Mouse (Mus musculus): ENCODE measurements around the gene Apobec3.

The Apobec3 gene

GRCm38 (mm10) chr15:79951226-79951625 lies 59.8 kb downstream of the Apobec3 start:
- DNase-seq (ENCODE audit: low spot score): no peak

- DNase-seq (ENCODE audit: low spot score): no peak
These were observed 60.5 kb downstream of the Apobec3 start for GRCm38 (mm10) chr15:79951730-79952503.

- DNase-seq (ENCODE audit: low spot score): no peak
These were observed 61.2 kb downstream of the Apobec3 start for GRCm38 (mm10) chr15:79952504-79953231.

- DNase-seq (ENCODE audit: low spot score): no peak
These were observed 62.0 kb downstream of the Apobec3 start for GRCm38 (mm10) chr15:79953470-79953869.

- DNase-seq (ENCODE audit: low spot score): no peak
These were observed 65.1 kb downstream of the Apobec3 start for GRCm38 (mm10) chr15:79956559-79956958.

- no peak for DNase-seq (ENCODE audit: low spot score)
These were observed 67.0 kb downstream of the Apobec3 start for GRCm38 (mm10) chr15:79958418-79958817.

GRCm38 (mm10) chr15:79961366-79961921 lies 70.0 kb downstream of the Apobec3 start:
- DNase-seq (ENCODE audit: low spot score): no peak

GRCm38 (mm10) chr15:79962661-79963060 lies 71.2 kb downstream of the Apobec3 start:
- no peak for DNase-seq (ENCODE audit: low spot score)

- DNase-seq (ENCODE audit: low spot score): no peak
These were observed 72.9 kb downstream of the Apobec3 start for GRCm38 (mm10) chr15:79964376-79964775.

Measured in yolk sac, embryonic 10.5 days (tissue).